Mouse (Mus musculus): ENCODE data around the gene Morc2a. TPM values are rescaled to one million over a fixed set of nuclear protein-coding genes. Genes with fewer than 3 reads are reported as not detected.

Morc2a gene
- polyA plus RNA-seq, 1 experiment: 28.2 TPM

DNA sequence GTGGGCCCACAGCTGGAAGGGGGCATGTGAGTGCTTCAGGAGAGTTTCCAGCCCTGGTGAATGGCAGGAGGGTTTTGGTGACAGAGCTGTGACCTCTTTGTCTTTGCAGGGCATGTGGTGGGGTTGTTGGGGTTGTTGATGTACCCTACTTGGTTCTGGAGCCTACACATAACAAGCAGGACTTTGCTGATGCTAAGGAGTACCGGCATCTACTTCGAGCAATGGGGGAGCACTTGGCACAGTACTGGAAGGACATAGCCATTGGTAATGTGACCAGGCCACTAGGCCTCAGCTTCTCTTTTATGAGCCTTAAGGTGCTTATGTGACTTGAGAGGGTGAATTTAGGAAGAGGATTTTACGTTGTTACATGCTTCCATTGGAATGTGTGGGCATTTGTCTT, 30.8 kb downstream of the Morc2a start:
- TF ChIP-seq CEBPB (IDR thresholded peaks at IDR 0.05; ENCODE audit: insufficient read depth, poor library complexity, severe bottlenecking): no peak
- TF ChIP-seq MAX (IDR thresholded peaks at IDR 0.05; ENCODE audit: low read depth): no peak
- no peak for TF ChIP-seq SRF (IDR thresholded peaks at IDR 0.05; ENCODE audit: control insufficient read depth, insufficient read length, low read depth)
- no peak for TF ChIP-seq POLR2AphosphoS2 (IDR thresholded peaks at IDR 0.05; ENCODE audit: insufficient read length, low read depth)
- TF ChIP-seq USF1 (IDR thresholded peaks at IDR 0.05; ENCODE audit: low read depth): no peak
- TF ChIP-seq TCF12 (IDR thresholded peaks at IDR 0.05; ENCODE audit: insufficient read depth, poor library complexity, severe bottlenecking): no peak
- no peak for TF ChIP-seq E2F4 (IDR thresholded peaks at IDR 0.05; ENCODE audit: insufficient read depth)
- no peak for TF ChIP-seq REST (IDR thresholded peaks at IDR 0.05; ENCODE audit: insufficient read depth, insufficient read length)
- no peak for TF ChIP-seq TCF3 (IDR thresholded peaks at IDR 0.05; ENCODE audit: insufficient read length, low read depth)
- TF ChIP-seq POLR2A (IDR thresholded peaks at IDR 0.05; ENCODE audit: insufficient read length, low read depth): no peak
- Histone ChIP-seq H3ac (ENCODE audit: control insufficient read depth, insufficient read length) (no peak overlapping the region), H3K79me2 (ENCODE audit: control insufficient read depth, insufficient read depth) (no peaks in the 10 kb centered on the region), H3K4me3 (no peak overlapping the region), H3K4me2 (ENCODE audit: low read depth) (no peak overlapping the region), H3K36me3 (ENCODE audit: control insufficient read depth, insufficient read depth) (peaks cover 89% of the 10 kb centered on the region), H3K27me3 (ENCODE audit: control insufficient read depth, insufficient read depth, insufficient read length) (no peaks in the 10 kb centered on the region)

DNA sequence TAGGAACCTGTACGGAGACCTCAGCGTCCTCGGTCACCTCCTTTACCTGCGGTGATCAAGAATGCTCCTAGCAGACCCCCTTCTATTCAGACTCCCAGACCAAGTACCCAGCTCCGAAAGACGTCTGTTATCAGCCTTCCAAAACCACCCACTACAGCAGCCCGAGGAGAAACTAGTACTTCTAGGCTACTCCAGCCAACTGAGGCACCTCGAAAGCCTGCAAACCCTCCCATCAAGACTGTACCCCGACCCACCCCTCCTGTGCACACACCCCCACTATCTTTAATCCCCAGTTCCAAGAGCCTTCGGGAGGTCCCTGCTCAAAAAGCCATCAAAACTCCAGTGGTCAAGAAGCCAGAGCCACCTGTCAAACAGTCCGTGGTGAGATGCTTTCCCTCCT, 34.7 kb downstream of the Morc2a start:
- Histone ChIP-seq H3K27me3 (ENCODE audit: control insufficient read depth, insufficient read depth, insufficient read length) (no peaks in the 10 kb centered on the region), H3K36me3 (ENCODE audit: control insufficient read depth, insufficient read depth) (peaks cover 86% of the 10 kb centered on the region), H3ac (ENCODE audit: control insufficient read depth, insufficient read length) (no peak overlapping the region), H3K4me2 (ENCODE audit: low read depth) (no peak overlapping the region), H3K79me2 (ENCODE audit: control insufficient read depth, insufficient read depth) (no peaks in the 10 kb centered on the region), H3K4me3 (no peak overlapping the region)
- TF ChIP-seq CEBPB (IDR thresholded peaks at IDR 0.05; ENCODE audit: insufficient read depth, poor library complexity, severe bottlenecking) (no peak), USF1 (IDR thresholded peaks at IDR 0.05; ENCODE audit: low read depth) (no peak), REST (IDR thresholded peaks at IDR 0.05; ENCODE audit: insufficient read depth, insufficient read length) (no peak), MYOG (IDR thresholded peaks at IDR 0.05; ENCODE audit: control insufficient read depth in 1 of 3, insufficient read depth in 1 of 3, insufficient read length in 2 of 3, low read depth in 2 of 3) (no peak), SRF (IDR thresholded peaks at IDR 0.05; ENCODE audit: control insufficient read depth, insufficient read length, low read depth) (no peak), TCF3 (IDR thresholded peaks at IDR 0.05; ENCODE audit: insufficient read length, low read depth) (no peak), E2F4 (IDR thresholded peaks at IDR 0.05; ENCODE audit: insufficient read depth) (no peak)

DNA sequence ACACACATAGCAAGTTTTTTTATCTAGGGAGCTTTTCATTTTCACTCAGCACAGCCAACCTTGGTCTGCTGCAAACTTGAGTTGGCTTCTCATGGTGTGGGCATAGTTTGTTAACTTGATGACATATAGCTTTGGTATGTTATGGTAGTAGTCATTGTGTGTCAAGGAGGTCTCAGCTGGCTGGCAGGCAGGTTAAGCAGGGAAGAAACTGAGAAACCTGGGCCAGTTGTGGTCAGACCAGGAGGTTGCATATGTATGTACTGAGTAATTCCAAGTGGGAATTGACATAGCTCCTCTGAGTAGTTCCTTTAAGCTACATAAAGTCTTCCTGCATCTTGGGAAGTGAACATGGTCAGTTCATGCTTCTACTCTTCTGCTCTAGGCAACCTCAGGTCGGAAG, 35.2 kb downstream of the Morc2a start:
- no peak overlapping the region for H3K4me2 ChIP-seq (ENCODE audit: low read depth)
- TF ChIP-seq TCF12 (IDR thresholded peaks at IDR 0.05; ENCODE audit: insufficient read depth, poor library complexity, severe bottlenecking): no peak
- no peak for TF ChIP-seq MYOG (IDR thresholded peaks at IDR 0.05; ENCODE audit: control insufficient read depth in 1 of 3, insufficient read depth in 1 of 3, insufficient read length in 2 of 3, low read depth in 2 of 3)
- H3K79me2 ChIP-seq (ENCODE audit: control insufficient read depth, insufficient read depth): no peaks in the 10 kb centered on the region
- no peaks in the 10 kb centered on the region for H3K27me3 ChIP-seq (ENCODE audit: control insufficient read depth, insufficient read depth, insufficient read length)
- no peak overlapping the region for H3ac ChIP-seq (ENCODE audit: control insufficient read depth, insufficient read length)
- H3K36me3 ChIP-seq (ENCODE audit: control insufficient read depth, insufficient read depth): peaks cover 86% of the 10 kb centered on the region
- no peak overlapping the region for H3K4me3 ChIP-seq

DNA sequence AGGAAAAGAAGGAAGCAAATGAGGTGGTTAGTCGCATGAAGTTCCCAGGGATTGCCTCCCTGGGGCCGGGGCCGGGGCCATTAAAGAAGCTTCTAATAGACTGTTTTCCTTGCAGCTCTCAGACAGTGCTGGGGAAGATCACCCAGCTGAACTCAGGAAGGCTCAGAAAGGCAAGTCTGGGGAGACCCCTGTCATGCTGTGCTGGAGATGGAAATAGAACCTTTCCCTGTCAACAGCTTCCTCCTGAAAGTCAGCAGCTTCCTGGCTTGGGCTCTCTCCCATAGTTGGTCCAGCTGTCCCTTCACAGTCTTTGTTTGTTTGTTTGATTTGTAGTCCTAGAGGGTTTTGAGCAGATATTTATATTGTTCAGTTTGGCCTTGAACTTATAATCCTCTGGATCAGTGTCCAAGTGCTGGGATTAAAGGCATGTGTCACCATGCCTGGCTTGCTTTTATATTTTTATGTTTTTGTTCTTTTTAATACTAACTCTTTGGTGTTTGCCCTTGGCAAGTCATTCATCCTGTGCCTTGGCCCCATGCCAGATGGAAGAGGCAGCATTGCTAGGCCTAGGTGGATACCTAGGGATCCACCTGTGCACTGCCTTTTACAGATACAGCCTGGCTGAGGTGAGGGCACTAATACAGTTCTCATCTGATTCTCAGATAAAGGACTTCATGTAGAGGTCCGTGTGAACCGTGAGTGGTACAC, 35.9 kb downstream of the Morc2a start:
- Histone ChIP-seq H3K4me3 (no peak overlapping the region), H3K27me3 (ENCODE audit: control insufficient read depth, insufficient read depth, insufficient read length) (no peaks in the 10 kb centered on the region), H3K4me2 (ENCODE audit: low read depth) (no peak overlapping the region), H3ac (ENCODE audit: control insufficient read depth, insufficient read length) (no peak overlapping the region), H3K36me3 (ENCODE audit: control insufficient read depth, insufficient read depth) (peaks cover 88% of the 10 kb centered on the region), H3K79me2 (ENCODE audit: control insufficient read depth, insufficient read depth) (no peaks in the 10 kb centered on the region)
- no peak for TF ChIP-seq MYOG (IDR thresholded peaks at IDR 0.05; ENCODE audit: control insufficient read depth in 1 of 3, insufficient read depth in 1 of 3, insufficient read length in 2 of 3, low read depth in 2 of 3)
- no peak for TF ChIP-seq POLR2AphosphoS2 (IDR thresholded peaks at IDR 0.05; ENCODE audit: insufficient read length, low read depth)
- TF ChIP-seq CEBPB (IDR thresholded peaks at IDR 0.05; ENCODE audit: insufficient read depth, poor library complexity, severe bottlenecking): no peak
- TF ChIP-seq TCF12 (IDR thresholded peaks at IDR 0.05; ENCODE audit: insufficient read depth, poor library complexity, severe bottlenecking): no peak
- no peak for TF ChIP-seq TCF3 (IDR thresholded peaks at IDR 0.05; ENCODE audit: insufficient read length, low read depth)
- no peak for TF ChIP-seq SRF (IDR thresholded peaks at IDR 0.05; ENCODE audit: control insufficient read depth, insufficient read length, low read depth)
- no peak for TF ChIP-seq MYOD1 (IDR thresholded peaks at IDR 0.05; ENCODE audit: control insufficient read depth in 1 of 3, insufficient read length in 2 of 3, low read depth in 2 of 3)
- TF ChIP-seq MAX (IDR thresholded peaks at IDR 0.05; ENCODE audit: low read depth): no peak
- no peak for TF ChIP-seq USF1 (IDR thresholded peaks at IDR 0.05; ENCODE audit: low read depth)
- no peak for TF ChIP-seq E2F4 (IDR thresholded peaks at IDR 0.05; ENCODE audit: insufficient read depth)
- TF ChIP-seq REST (IDR thresholded peaks at IDR 0.05; ENCODE audit: insufficient read depth, insufficient read length): no peak
- no peak for TF ChIP-seq POLR2A (IDR thresholded peaks at IDR 0.05; ENCODE audit: insufficient read length, low read depth)

DNA sequence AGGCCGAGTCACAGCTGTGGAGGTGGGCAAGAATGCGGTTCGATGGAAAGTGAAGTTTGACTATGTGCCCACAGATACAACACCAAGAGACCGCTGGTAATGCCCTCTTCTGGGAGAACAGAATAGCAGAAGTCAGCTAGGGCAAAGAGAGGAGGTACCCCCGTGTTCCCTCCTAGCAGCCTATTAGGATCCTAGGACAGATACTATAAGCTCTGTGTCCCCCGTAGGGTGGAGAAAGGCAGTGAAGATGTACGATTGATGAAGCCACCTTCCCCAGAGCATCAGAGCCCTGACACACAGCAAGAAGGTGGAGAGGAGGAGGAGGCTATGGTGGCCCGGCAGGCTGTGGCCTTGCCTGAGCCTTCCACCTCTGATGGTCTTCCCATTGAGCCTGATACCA, 36.4 kb downstream of the Morc2a start:
- no peaks in the 10 kb centered on the region for H3K27me3 ChIP-seq (ENCODE audit: control insufficient read depth, insufficient read depth, insufficient read length)
- no peak overlapping the region for H3K4me2 ChIP-seq (ENCODE audit: low read depth)
- no peak overlapping the region for H3K4me3 ChIP-seq
- H3ac ChIP-seq (ENCODE audit: control insufficient read depth, insufficient read length): no peak overlapping the region
- no peaks in the 10 kb centered on the region for H3K79me2 ChIP-seq (ENCODE audit: control insufficient read depth, insufficient read depth)
- H3K36me3 ChIP-seq (ENCODE audit: control insufficient read depth, insufficient read depth): peaks cover 88% of the 10 kb centered on the region
- TF ChIP-seq CEBPB (IDR thresholded peaks at IDR 0.05; ENCODE audit: insufficient read depth, poor library complexity, severe bottlenecking) (no peak), TCF12 (IDR thresholded peaks at IDR 0.05; ENCODE audit: insufficient read depth, poor library complexity, severe bottlenecking) (no peak), SRF (IDR thresholded peaks at IDR 0.05; ENCODE audit: control insufficient read depth, insufficient read length, low read depth) (no peak), MYOD1 (IDR thresholded peaks at IDR 0.05; ENCODE audit: control insufficient read depth in 1 of 3, insufficient read length in 2 of 3, low read depth in 2 of 3) (no peak), POLR2A (IDR thresholded peaks at IDR 0.05; ENCODE audit: insufficient read length, low read depth) (no peak), TCF3 (IDR thresholded peaks at IDR 0.05; ENCODE audit: insufficient read length, low read depth) (no peak), USF1 (IDR thresholded peaks at IDR 0.05; ENCODE audit: low read depth) (no peak), REST (IDR thresholded peaks at IDR 0.05; ENCODE audit: insufficient read depth, insufficient read length) (no peak), MAX (IDR thresholded peaks at IDR 0.05; ENCODE audit: low read depth) (no peak), MYOG (IDR thresholded peaks at IDR 0.05; ENCODE audit: control insufficient read depth in 1 of 3, insufficient read depth in 1 of 3, insufficient read length in 2 of 3, low read depth in 2 of 3) (no peak), POLR2AphosphoS2 (IDR thresholded peaks at IDR 0.05; ENCODE audit: insufficient read length, low read depth) (no peak), E2F4 (IDR thresholded peaks at IDR 0.05; ENCODE audit: insufficient read depth) (no peak)

All from myocyte (in vitro differentiated cells).